Mouse (Mus musculus): ENCODE results near the gene Tbc1d12. TPM values are rescaled to one million over a fixed set of nuclear protein-coding genes. Genes with fewer than 3 reads are reported as not detected.
"Not testable (repeated sequence)": the region's sequence is repeated elsewhere in the genome, so short reads cannot be mapped to it uniquely, and the experiment has no call there.

Tbc1d12 gene
- total and polyA plus RNA-seq, 2 experiments from 2014 or later = 1.3 to 5.8 TPM

DNA sequence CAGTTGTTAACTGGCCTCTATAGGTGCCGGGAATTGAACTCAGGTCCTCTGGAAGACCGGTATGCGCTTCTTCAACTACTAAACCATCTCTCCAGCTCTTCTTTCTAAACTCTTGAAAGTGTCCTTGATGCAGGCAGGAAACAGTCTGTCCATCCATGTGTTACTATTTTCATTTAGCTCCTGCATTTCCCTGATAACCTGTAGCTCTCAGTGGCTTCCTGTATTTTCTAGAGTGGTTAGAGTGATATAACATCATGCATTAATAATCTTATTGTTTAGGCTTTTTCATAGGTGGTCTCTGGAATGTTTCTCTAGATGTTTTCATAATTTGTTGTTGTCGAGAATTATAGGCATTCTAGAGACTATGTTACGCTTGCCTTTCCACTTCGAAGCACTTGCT is 26.1 kb downstream of the Tbc1d12 start:
- H3K4me1 ChIP-seq (ENCODE audit: control insufficient read depth, insufficient read depth) = no peaks in the 10 kb centered on the region
- no peaks in the 10 kb centered on the region for H3K9me3 ChIP-seq (replicated peaks; ENCODE audit: control insufficient read depth, low read length)
- WGBS = 91% methylated on average over 6 of the region's 6 CpGs
- no peaks in the 10 kb centered on the region for H3K27me3 ChIP-seq (ENCODE audit: control insufficient read depth, insufficient read depth, low read length)
- H3K36me3 ChIP-seq (replicated peaks; ENCODE audit: control insufficient read depth, insufficient read depth, low read length) = no peaks in the 10 kb centered on the region; the same call in 1 of the 2 replicates
- H3K4me2 ChIP-seq (ENCODE audit: low read depth, low read length) = no peak overlapping the region
- H3K9ac ChIP-seq (replicated peaks; ENCODE audit: low read depth, low read length) = no peak overlapping the region
- no peak overlapping the region for H3K4me3 ChIP-seq (ENCODE audit: low read depth, low read length)
- DNase-seq (ENCODE audit: low spot score) = no peak
- no peak for TF ChIP-seq EP300 (IDR thresholded peaks at IDR 0.05; ENCODE audit: low read depth)
- TF ChIP-seq CTCF (IDR thresholded peaks at IDR 0.05; ENCODE audit: low read depth) = no peak
- no peak for ATAC-seq (ENCODE audit: insufficient read depth, low read depth)
- H3K27ac ChIP-seq (ENCODE audit: low read depth) = no peak overlapping the region

DNA sequence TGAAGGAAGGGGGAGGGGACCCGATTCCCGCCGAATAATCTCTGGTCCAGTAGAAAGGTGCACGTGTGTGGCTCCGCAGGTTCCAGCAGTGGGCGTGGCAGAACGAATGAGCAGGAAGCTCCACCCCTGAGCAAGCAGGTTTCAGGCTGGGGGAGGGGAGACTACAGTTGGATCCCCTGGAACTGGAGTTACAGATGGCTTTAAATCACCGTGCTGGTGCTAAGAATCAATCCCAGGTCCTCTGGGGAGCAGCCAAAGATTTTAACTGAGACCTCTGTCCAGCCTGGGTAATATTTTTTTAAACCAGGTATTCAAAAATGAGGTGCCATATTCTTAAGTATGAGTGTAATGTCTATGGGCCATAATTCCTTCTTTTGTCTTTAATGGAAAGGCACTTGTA is 38.4 kb downstream of the Tbc1d12 start:
- 76% methylated on average over 2 of the region's 8 CpGs for WGBS
- not testable (repeated sequence) for H3K9me3 ChIP-seq (replicated peaks; ENCODE audit: control insufficient read depth, low read length); H3K27me3 ChIP-seq (ENCODE audit: control insufficient read depth, insufficient read depth, low read length); ATAC-seq (ENCODE audit: insufficient read depth, low read depth); H3K27ac ChIP-seq (ENCODE audit: low read depth); H3K4me1 ChIP-seq (ENCODE audit: control insufficient read depth, insufficient read depth); H3K36me3 ChIP-seq (replicated peaks; ENCODE audit: control insufficient read depth, insufficient read depth, low read length); H3K4me3 ChIP-seq (ENCODE audit: low read depth, low read length); DNase-seq (ENCODE audit: low spot score); H3K4me2 ChIP-seq (ENCODE audit: low read depth, low read length); H3K9ac ChIP-seq (replicated peaks; ENCODE audit: low read depth, low read length)

DNA sequence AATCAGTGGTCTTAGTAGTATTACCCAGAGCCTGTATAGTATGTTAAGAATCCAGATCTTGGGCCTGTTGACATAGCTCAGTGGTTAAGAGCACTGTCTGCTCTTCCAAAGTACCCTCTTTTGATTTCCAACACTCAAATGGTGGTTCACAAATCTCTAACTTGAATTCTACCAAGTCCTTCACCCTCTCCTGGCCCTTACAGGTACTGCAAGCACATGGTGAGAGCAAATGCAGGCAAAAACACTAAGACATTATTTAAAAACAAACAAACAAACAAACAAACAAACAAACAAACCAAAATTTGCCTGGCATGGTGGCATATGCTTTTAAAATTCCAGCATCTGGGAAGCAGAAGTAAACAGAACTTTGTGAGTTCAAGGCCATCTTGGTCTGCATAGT is 43.9 kb downstream of the Tbc1d12 start:
- Histone ChIP-seq H3K36me3 (replicated peaks; ENCODE audit: control insufficient read depth, insufficient read depth, low read length) (0 out of 2 replicates have a peak, but pooled peaks cover 6% of the 10 kb centered on the region), H3K27ac (ENCODE audit: low read depth) (no peak overlapping the region), H3K9me3 (replicated peaks; ENCODE audit: control insufficient read depth, low read length) (no peaks in the 10 kb centered on the region), H3K4me3 (ENCODE audit: low read depth, low read length) (no peak overlapping the region), H3K4me1 (ENCODE audit: control insufficient read depth, insufficient read depth) (no peaks in the 10 kb centered on the region), H3K4me2 (ENCODE audit: low read depth, low read length) (no peak overlapping the region), H3K9ac (replicated peaks; ENCODE audit: low read depth, low read length) (no peak overlapping the region), H3K27me3 (ENCODE audit: control insufficient read depth, insufficient read depth, low read length) (no peaks in the 10 kb centered on the region)
- TF ChIP-seq CTCF (IDR thresholded peaks at IDR 0.05; ENCODE audit: low read depth) = no peak
- no peak for TF ChIP-seq EP300 (IDR thresholded peaks at IDR 0.05; ENCODE audit: low read depth)
- ATAC-seq (ENCODE audit: insufficient read depth, low read depth) (no peak), DNase-seq (ENCODE audit: low spot score) (no peak)

DNA sequence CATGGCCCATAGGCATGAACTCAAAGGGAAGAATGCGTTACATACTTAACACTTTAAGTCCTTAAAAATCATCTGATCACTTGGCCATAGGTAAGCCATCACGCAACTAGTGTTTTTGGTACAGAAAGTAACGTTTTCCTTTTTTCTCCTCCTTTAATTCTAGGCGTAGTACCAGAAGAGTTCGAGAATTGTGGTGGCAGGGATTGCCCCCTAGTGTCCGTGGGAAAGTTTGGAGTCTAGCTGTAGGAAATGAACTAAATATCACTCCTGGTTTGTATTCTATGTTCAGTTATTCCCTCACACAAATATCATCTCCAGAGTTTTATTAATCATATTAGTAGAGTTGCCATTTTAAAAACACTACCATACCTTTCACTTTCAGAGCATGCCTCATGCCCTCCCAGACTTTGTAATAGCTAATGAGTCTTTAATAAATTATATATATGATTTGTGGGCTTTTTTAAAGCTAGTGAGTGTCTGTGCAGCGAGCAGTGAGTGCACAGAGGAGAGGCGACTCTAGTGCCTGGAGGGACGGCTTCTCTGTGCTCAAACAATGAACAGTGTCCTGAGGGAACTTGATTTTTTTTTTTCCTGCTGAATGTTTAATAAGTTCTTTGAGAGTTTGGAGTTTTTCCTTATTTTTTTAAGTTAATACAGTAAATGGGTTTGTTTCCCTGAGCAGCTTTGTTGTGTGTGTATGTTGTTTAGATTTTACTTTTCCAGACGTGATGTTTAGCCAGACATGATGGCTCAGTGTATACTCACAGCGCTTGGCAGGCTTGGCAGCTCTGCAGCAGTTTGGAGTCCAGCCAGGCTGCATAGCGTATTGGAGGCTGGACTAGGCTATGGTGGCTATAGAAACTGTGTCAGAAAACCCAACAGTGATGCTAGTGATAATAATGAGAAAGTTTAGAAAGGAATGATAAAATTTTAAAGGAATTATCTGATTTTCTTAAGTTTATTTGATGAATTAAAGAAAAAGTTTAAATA is 65.1 kb downstream of the Tbc1d12 start:
- Histone ChIP-seq H3K4me2 (ENCODE audit: low read depth, low read length) (peak overlapping the region; percentile 12; the same call in 1 of the 2 replicates), H3K4me3 (ENCODE audit: low read depth, low read length) (no peak overlapping the region), H3K4me1 (ENCODE audit: control insufficient read depth, insufficient read depth) (no peaks in the 10 kb centered on the region), H3K36me3 (replicated peaks; ENCODE audit: control insufficient read depth, insufficient read depth, low read length) (no peaks in the 10 kb centered on the region; the same call in 1 of the 2 replicates), H3K9ac (replicated peaks; ENCODE audit: low read depth, low read length) (no peak overlapping the region), H3K27me3 (ENCODE audit: control insufficient read depth, insufficient read depth, low read length) (no peaks in the 10 kb centered on the region), H3K9me3 (replicated peaks; ENCODE audit: control insufficient read depth, low read length) (no peaks in the 10 kb centered on the region), H3K27ac (ENCODE audit: low read depth) (no peak overlapping the region)
- DNase-seq (ENCODE audit: low spot score) = peak; percentile 38
- 0 out of 2 replicates have a peak, but pooled peaks have one; percentile 44 for ATAC-seq (ENCODE audit: insufficient read depth, low read depth)
- no peak for TF ChIP-seq EP300 (IDR thresholded peaks at IDR 0.05; ENCODE audit: low read depth)
- TF ChIP-seq CTCF (IDR thresholded peaks at IDR 0.05; ENCODE audit: low read depth) = peak; percentile 39
- WGBS = 53% methylated on average over 12 of the region's 12 CpGs

DNA sequence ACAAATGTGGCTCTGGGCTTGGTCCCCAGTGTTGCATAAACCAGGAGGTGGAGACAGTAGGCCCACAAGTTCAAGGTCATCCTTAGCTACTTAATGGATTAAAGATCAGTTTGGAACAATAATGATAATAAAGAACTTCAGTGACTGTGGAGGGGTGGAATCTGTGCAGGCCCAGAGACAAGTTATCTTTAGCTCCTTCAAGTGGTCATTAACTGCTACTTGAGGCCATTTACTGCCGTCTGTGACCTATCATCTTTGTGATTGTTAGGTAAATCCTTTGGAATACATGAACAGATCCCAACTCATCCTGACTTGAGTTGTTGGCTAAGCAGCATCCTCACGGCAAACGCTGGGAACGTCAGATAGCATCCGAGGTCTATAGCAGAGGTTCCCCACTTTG is 66.1 kb downstream of the Tbc1d12 start:
- H3K9me3 ChIP-seq (replicated peaks; ENCODE audit: control insufficient read depth, low read length) = no peaks in the 10 kb centered on the region
- TF ChIP-seq EP300 (IDR thresholded peaks at IDR 0.05; ENCODE audit: low read depth) (no peak), CTCF (IDR thresholded peaks at IDR 0.05; ENCODE audit: low read depth) (no peak)
- H3K4me3 ChIP-seq (ENCODE audit: low read depth, low read length) = no peak overlapping the region
- H3K9ac ChIP-seq (replicated peaks; ENCODE audit: low read depth, low read length) = no peak overlapping the region
- H3K4me1 ChIP-seq (ENCODE audit: control insufficient read depth, insufficient read depth) = no peaks in the 10 kb centered on the region
- no peaks in the 10 kb centered on the region for H3K27me3 ChIP-seq (ENCODE audit: control insufficient read depth, insufficient read depth, low read length)
- DNase-seq (ENCODE audit: low spot score) (no peak), ATAC-seq (ENCODE audit: insufficient read depth, low read depth) (no peak)
- WGBS = 74% methylated on average over 5 of the region's 5 CpGs
- H3K4me2 ChIP-seq (ENCODE audit: low read depth, low read length) = no peak overlapping the region
- H3K36me3 ChIP-seq (replicated peaks; ENCODE audit: control insufficient read depth, insufficient read depth, low read length) = no peaks in the 10 kb centered on the region; the same call in 1 of the 2 replicates
- no peak overlapping the region for H3K27ac ChIP-seq (ENCODE audit: low read depth)
